ENCODE assay signal across 8 mouse cellular contexts in the genomic region with DNA sequence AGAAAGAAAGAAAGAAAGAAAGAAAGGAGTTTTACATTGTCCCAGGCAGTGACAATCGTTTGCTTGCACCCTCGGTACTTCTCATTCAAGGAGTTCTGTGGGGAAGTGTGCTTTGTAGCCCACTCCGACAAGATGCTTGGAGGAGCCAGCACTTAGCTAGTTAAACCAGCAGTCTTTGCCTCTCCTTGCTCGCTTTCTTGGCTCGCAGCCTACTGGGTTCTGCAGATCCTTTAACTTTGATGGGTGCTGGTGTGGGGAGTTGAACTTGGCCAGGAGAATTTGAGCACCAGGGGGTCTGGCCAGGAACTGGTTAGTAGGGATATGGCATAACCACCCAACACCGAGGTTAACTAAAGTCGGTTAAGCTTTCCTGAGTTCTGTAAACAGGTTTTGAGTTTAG.
DNase-seq lines count a peak whose midpoint lies in the region; ATAC-seq and TF ChIP-seq lines count a peak whose summit lies in the region.

No protein-coding gene starts in this region.

- no peak overlapping the region for H3K27ac ChIP-seq in heart, embryonic 10.5 days
- 0 out of 2 replicates have a peak overlapping the region, but pooled peaks have one; percentile 33 for H3K27ac ChIP-seq in limb, embryonic 15.5 days
- peak overlapping the region; percentile 58 for H3K27ac ChIP-seq in stomach, postnatal 0 days (replicated peaks)

- no peak for ATAC-seq in limb, embryonic 15.5 days (ENCODE audit: insufficient number of reproducible peaks, low FRiP score, low TSS enrichment, low read depth)
- no peak for ATAC-seq in stomach, postnatal 0 days (ENCODE audit: low FRiP score, low TSS enrichment)

- intact Hi-C loops in heart, postnatal 25 days (cut with DNase I): loop anchor here (5.0 kb wide), 1 partner anchor 39 kb away; no protein-coding TSS in a partner anchor

- H3K4me3 ChIP-seq in heart, embryonic 10.5 days: peak overlapping the region; percentile 79
- peak overlapping the region; percentile 57 for H3K4me3 ChIP-seq in limb, embryonic 15.5 days
- peak overlapping the region; percentile 63 for H3K4me3 ChIP-seq in stomach, postnatal 0 days (ENCODE audit: low read depth, low read length)

- no peaks in the 10 kb centered on the region for H3K9me3 ChIP-seq in heart, embryonic 10.5 days
- no peaks in the 10 kb centered on the region for H3K9me3 ChIP-seq in limb, embryonic 15.5 days
- H3K9me3 ChIP-seq in stomach, postnatal 0 days (ENCODE audit: control insufficient read depth, low read length): no peaks in the 10 kb centered on the region

- H3K27me3 ChIP-seq in heart, embryonic 10.5 days (ENCODE audit: insufficient read depth, poor library complexity, severe bottlenecking): no peaks in the 10 kb centered on the region
- H3K27me3 ChIP-seq in limb, embryonic 15.5 days: no peaks in the 10 kb centered on the region
- H3K27me3 ChIP-seq in stomach, postnatal 0 days (ENCODE audit: control insufficient read depth, insufficient read depth, low read length): no peaks in the 10 kb centered on the region

- no peak for TF ChIP-seq EP300 in stomach, postnatal 0 days (optimal IDR thresholded peaks at IDR 0.05)

- peak overlapping the region; percentile 79 for H3K4me2 ChIP-seq in limb, embryonic 15.5 days
- peak overlapping the region; percentile 73 for H3K4me2 ChIP-seq in stomach, postnatal 0 days (replicated peaks; ENCODE audit: low read depth)

- H3K4me1 ChIP-seq in heart, embryonic 10.5 days: peaks cover 43% of the 10 kb centered on the region
- peaks cover 46% of the 10 kb centered on the region for H3K4me1 ChIP-seq in limb, embryonic 15.5 days
- H3K4me1 ChIP-seq in stomach, postnatal 0 days (replicated peaks; ENCODE audit: control insufficient read depth, insufficient read depth): peaks cover 5% of the 10 kb centered on the region; the same call in 1 of the 2 replicates

- peaks cover 3% of the 10 kb centered on the region; the same call in 1 of the 2 replicates for H3K36me3 ChIP-seq in heart, embryonic 10.5 days
- 0 out of 2 replicates have a peak, but pooled peaks cover 5% of the 10 kb centered on the region for H3K36me3 ChIP-seq in limb, embryonic 15.5 days
- no peaks in the 10 kb centered on the region for H3K36me3 ChIP-seq in stomach, postnatal 0 days (ENCODE audit: control insufficient read depth, insufficient read depth, low read length)

- 0 out of 2 replicates have a peak overlapping the region, but pooled peaks have one; percentile 17 for H3K9ac ChIP-seq in limb, embryonic 15.5 days
- H3K9ac ChIP-seq in stomach, postnatal 0 days (ENCODE audit: low read length): peak overlapping the region; percentile 23; the same call in 1 of the 2 replicates

- no peak for DNase-seq in heart, embryonic 10.5 days (ENCODE audit: low spot score)
- DNase-seq in heart, adult 18-20 months: no peak
- peak; percentile 37 for DNase-seq in urinary bladder, postnatal 14 days (ENCODE audit: low spot score)
- no peak for DNase-seq in urinary bladder, postnatal 4 days (ENCODE audit: low spot score in 2 of 2)
- DNase-seq in stomach, postnatal 0 days (ENCODE audit: low spot score): peak; percentile 50
- DNase-seq in cerebellum, adult 11-12 months: no peak
- DNase-seq in heart, postnatal 25 days (ENCODE audit: low spot score): no peak

- 23% methylated on average over 7 of the region's 7 CpGs for WGBS in heart, embryonic 10.5 days
- 10% methylated on average over 7 of the region's 7 CpGs for WGBS in limb, embryonic 15.5 days
- 5% methylated on average over 7 of the region's 7 CpGs for WGBS in stomach, postnatal 0 days

- no peak for TF ChIP-seq CTCF in stomach, postnatal 0 days (IDR thresholded peaks at IDR 0.05; ENCODE audit: low read depth)

Comparison
In these comparisons a context has a peak if more than half of its experiments do, and no peak if none do; other contexts are left out.
1. DNase-seq: peak in urinary bladder, postnatal 14 days (single experiment) and stomach, postnatal 0 days (single experiment); none in heart, embryonic 10.5 days (single experiment), heart, adult 18-20 months (0 of 2), urinary bladder, postnatal 4 days (0 of 2), cerebellum, adult 11-12 months (single experiment) and heart, postnatal 25 days (single experiment).
2. Peak in every context shown above with its lines, with median percentiles within 50 percentile points of each other: H3K4me3 ChIP-seq.